Mouse (Mus musculus): ENCODE data around the gene Tspan32. TPM values are rescaled to one million over a fixed set of nuclear protein-coding genes. Genes with fewer than 3 reads are reported as not detected.
A peak's percentile ranks its signal among the peaks of the same experiment; 100 is the strongest.

Gene Tspan32
- total RNA-seq (2021): not detected

- intact Hi-C loops (cut with DNase I): loop anchor here (5.0 to 10.0 kb wide), 2 partner anchors 82 to 130 kb away; no protein-coding TSS in a partner anchor
- no peak for DNase-seq
Observed at GRCm38 (mm10) chr7:143004727-143005343, at the start of gene Tspan32. TSS of gene Tspan32 (plus strand) at chr7:143005046.

GRCm38 (mm10) chr7:142956018-142956417 is 48.8 kb upstream of the Tspan32 start:
- intact Hi-C loops (cut with DNase I): no loop called here
- DNase-seq: no peak

- intact Hi-C loops (cut with DNase I): no loop called here
- DNase-seq: no peak
Observed at GRCm38 (mm10) chr7:142958817-142959216, 46.0 kb upstream of the Tspan32 start.

- DNase-seq: no peak
- intact Hi-C loops (cut with DNase I): no loop called here
Observed at GRCm38 (mm10) chr7:142959752-142960151, 45.1 kb upstream of the Tspan32 start.

- intact Hi-C loops (cut with DNase I): no loop called here
- no peak for DNase-seq
Observed at GRCm38 (mm10) chr7:142967414-142967883, 37.4 kb upstream of the Tspan32 start.

GRCm38 (mm10) chr7:142967884-142968808 is 36.7 kb upstream of the Tspan32 start:
- intact Hi-C loops (cut with DNase I): no loop called here
- DNase-seq: peak; percentile 56

- peak; percentile 53 for DNase-seq
- intact Hi-C loops (cut with DNase I): no loop called here
Observed at GRCm38 (mm10) chr7:142968809-142969511, 35.9 kb upstream of the Tspan32 start, which contains the start of gene Ascl2. TSS of gene Ascl2 (minus strand) at chr7:142969264.

- no peak for DNase-seq
- intact Hi-C loops (cut with DNase I): no loop called here
Observed at GRCm38 (mm10) chr7:142981908-142982307, 22.9 kb upstream of the Tspan32 start.

GRCm38 (mm10) chr7:142985146-142985545 is 19.7 kb upstream of the Tspan32 start:
- intact Hi-C loops (cut with DNase I): no loop called here
- no peak for DNase-seq

- intact Hi-C loops (cut with DNase I): no loop called here
- DNase-seq: no peak
Observed at GRCm38 (mm10) chr7:142987718-142988117, 17.1 kb upstream of the Tspan32 start.

- intact Hi-C loops (cut with DNase I): no loop called here
Observed at GRCm38 (mm10) chr7:142995004-142995403, 9.8 kb upstream of the Tspan32 start.

GRCm38 (mm10) chr7:142995630-142996338 is 9.1 kb upstream of the Tspan32 start:
- intact Hi-C loops (cut with DNase I): no loop called here
- DNase-seq: no peak

More at GRCm38 (mm10) chr7:142995004-142995403, 9.8 kb upstream of the Tspan32 start:
- DNase-seq: no peak

- intact Hi-C loops (cut with DNase I): no loop called here
- no peak for DNase-seq
Observed at GRCm38 (mm10) chr7:142996998-142997397, 7.8 kb upstream of the Tspan32 start.

GRCm38 (mm10) chr7:142997403-142998150 is 7.3 kb upstream of the Tspan32 start:
- DNase-seq: no peak
- intact Hi-C loops (cut with DNase I): no loop called here

- intact Hi-C loops (cut with DNase I): loop anchor here (10.0 kb wide), 1 partner anchor 132 kb away; no protein-coding TSS in a partner anchor
- no peak for DNase-seq
Observed at GRCm38 (mm10) chr7:143002679-143003078, 2.2 kb upstream of the Tspan32 start.

- no peak for DNase-seq
- intact Hi-C loops (cut with DNase I): loop anchor here (5.0 to 10.0 kb wide), 2 partner anchors 82 to 129 kb away; no protein-coding TSS in a partner anchor
Observed at GRCm38 (mm10) chr7:143005344-143006096, 674 bp downstream of the Tspan32 start.

GRCm38 (mm10) chr7:143006097-143006755 is 1.4 kb downstream of the Tspan32 start:
- no peak for DNase-seq
- intact Hi-C loops (cut with DNase I): loop anchor here (5.0 to 10.0 kb wide), 2 partner anchors 81 to 129 kb away; no protein-coding TSS in a partner anchor
